Mouse (Mus musculus) myocyte (in vitro differentiated cells): ENCODE data around the gene Gpr137c. TPM values are rescaled to one million over a fixed set of nuclear protein-coding genes. Genes with fewer than 3 reads are reported as not detected.

Experiments
- H3K27me3 ChIP-seq: one replicate; pipeline ENCODE4 v1.6.1; 2011; ENCODE audit not compliant: control insufficient read depth, insufficient read depth, insufficient read length
- H3K36me3 ChIP-seq: one replicate; pipeline ENCODE4 v1.6.1; 2011; ENCODE audit not compliant: control insufficient read depth, insufficient read depth
- H3K4me2 ChIP-seq: one replicate; pipeline ENCODE4 v1.6.1; 2011; ENCODE audit warnings: low read depth, control low read depth
- H3K4me3 ChIP-seq: one replicate; pipeline ENCODE4 v1.5.1; 2011; ENCODE audit warnings: mild to moderate bottlenecking, control low read depth, moderate library complexity
- H3K79me2 ChIP-seq: one replicate; pipeline ENCODE4 v1.6.1; 2011; ENCODE audit not compliant: control insufficient read depth, insufficient read depth
- H3ac ChIP-seq: one replicate; pipeline ENCODE4 v1.6.1; 2011; ENCODE audit not compliant: control insufficient read depth, insufficient read length
- CEBPB ChIP-seq: IDR thresholded peaks from 2 replicates; pipeline ENCODE4 v1.6.1; 2011; ENCODE audit warnings: mild to moderate bottlenecking, moderate library complexity; ENCODE audit not compliant: poor library complexity, insufficient read depth, severe bottlenecking
- E2F4 ChIP-seq: IDR thresholded peaks from one replicate; pipeline ENCODE4 v1.6.1; 2011; ENCODE audit warnings: mild to moderate bottlenecking, control low read depth, moderate library complexity; ENCODE audit not compliant: insufficient read depth
- MAX ChIP-seq: IDR thresholded peaks from one replicate; pipeline ENCODE4 v1.6.1; 2011; ENCODE audit warnings: low read depth, mild to moderate bottlenecking, control low read depth
- MYOD1 ChIP-seq, 3 experiments: IDR thresholded peaks; one replicate each; pipeline ENCODE4 v1.6.1; 2011; ENCODE audit warnings: control low read depth in 2 of 3, low read depth in 2 of 3, mild to moderate bottlenecking in 2 of 3, moderate library complexity in 1 of 3; ENCODE audit not compliant: insufficient read length in 2 of 3, control insufficient read depth in 1 of 3
- MYOG ChIP-seq, 3 experiments: IDR thresholded peaks; one replicate each; pipeline ENCODE4 v1.6.1; 2011; ENCODE audit warnings: control low read depth in 2 of 3, low read depth in 2 of 3, mild to moderate bottlenecking in 2 of 3; ENCODE audit not compliant: insufficient read length in 2 of 3, control insufficient read depth in 1 of 3, insufficient read depth in 1 of 3
- POLR2A ChIP-seq: IDR thresholded peaks from one replicate; pipeline ENCODE4 v1.6.1; 2011; ENCODE audit warnings: low read depth, mild to moderate bottlenecking, control low read depth, moderate library complexity; ENCODE audit not compliant: insufficient read length
- POLR2AphosphoS2 ChIP-seq: IDR thresholded peaks from one replicate; pipeline ENCODE4 v1.6.1; 2011; ENCODE audit warnings: low read depth, control low read depth; ENCODE audit not compliant: insufficient read length
- REST ChIP-seq: IDR thresholded peaks from one replicate; pipeline ENCODE4 v1.6.1; 2011; ENCODE audit warnings: mild to moderate bottlenecking, control low read depth, moderate library complexity; ENCODE audit not compliant: insufficient read depth, insufficient read length
- SRF ChIP-seq: IDR thresholded peaks from one replicate; pipeline ENCODE4 v1.6.1; 2011; ENCODE audit warnings: low read depth; ENCODE audit not compliant: control insufficient read depth, insufficient read length
- TCF12 ChIP-seq: IDR thresholded peaks from one replicate; pipeline ENCODE4 v1.6.1; 2011; ENCODE audit warnings: mild to moderate bottlenecking, control low read depth; ENCODE audit not compliant: poor library complexity, insufficient read depth, severe bottlenecking
- TCF3 ChIP-seq: IDR thresholded peaks from one replicate; pipeline ENCODE4 v1.6.1; 2011; ENCODE audit warnings: low read depth, control low read depth; ENCODE audit not compliant: insufficient read length
- USF1 ChIP-seq: IDR thresholded peaks from one replicate; pipeline ENCODE4 v1.6.1; 2011; ENCODE audit warnings: low read depth, mild to moderate bottlenecking, control low read depth, moderate library complexity
- polyA plus RNA-seq: library from polyadenylated mRNA; unstranded; fragments of >200 nt; fragmentation: generic; extraction: Trizol; gene quantifications from one replicate; pipeline ENCODE4 v1.2.1, GENCODE M21; 2012; ENCODE audit warnings: missing spikeins

The Gpr137c gene
- polyA plus RNA-seq, 1 experiment: 0.18 TPM

DNA sequence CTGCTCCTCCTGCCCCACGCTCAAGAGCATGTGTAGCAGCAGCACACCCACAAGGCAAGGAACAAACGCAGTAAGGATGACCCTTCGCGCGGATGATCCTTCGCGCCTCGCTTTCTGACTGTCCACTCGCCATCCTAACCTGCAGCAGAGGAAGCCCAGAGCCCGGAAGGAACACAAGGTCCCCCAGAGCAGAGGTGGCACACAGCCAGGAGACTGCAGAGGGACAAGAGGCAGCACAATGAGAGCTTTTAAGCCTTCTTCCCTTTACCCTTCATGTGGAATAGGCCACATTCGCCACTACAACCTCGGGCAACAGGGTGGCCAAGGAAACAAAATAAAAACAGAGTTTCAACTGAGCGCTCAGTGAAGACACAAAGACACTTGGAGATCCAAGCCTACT, 90.1 kb downstream of the Gpr137c start:
- no peak overlapping the region for H3K4me2 ChIP-seq
- TF ChIP-seq TCF3: no peak
- TF ChIP-seq POLR2AphosphoS2: peak; percentile 85
- TF ChIP-seq POLR2A: peak; percentile 33
- TF ChIP-seq E2F4: no peak
- H3ac ChIP-seq: no peak overlapping the region
- H3K4me3 ChIP-seq: no peak overlapping the region
- H3K79me2 ChIP-seq: peaks cover 85% of the 10 kb centered on the region
- no peaks in the 10 kb centered on the region for H3K27me3 ChIP-seq
- H3K36me3 ChIP-seq: peaks cover 13% of the 10 kb centered on the region

DNA sequence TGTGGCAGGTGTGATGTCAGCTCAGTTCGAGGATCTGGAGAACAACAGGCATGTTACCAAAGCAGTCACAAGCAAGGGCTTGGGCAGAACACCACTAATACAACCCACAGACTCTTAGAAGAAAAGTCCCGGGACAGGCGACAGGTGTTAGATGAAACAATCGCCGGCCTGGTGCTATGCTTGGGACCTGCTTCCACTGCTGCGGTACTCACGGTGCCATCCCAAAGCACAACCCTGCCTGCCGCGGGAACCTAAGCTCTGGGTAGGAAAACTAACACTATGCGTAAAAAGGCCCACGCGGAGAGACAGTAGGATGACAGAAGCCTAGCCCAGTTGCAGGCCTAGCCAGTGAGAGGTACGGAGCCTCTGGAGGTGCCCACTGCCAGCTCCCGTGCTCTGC, 90.6 kb downstream of the Gpr137c start:
- no peak overlapping the region for H3K4me3 ChIP-seq
- peaks cover 89% of the 10 kb centered on the region for H3K79me2 ChIP-seq
- H3K27me3 ChIP-seq: no peaks in the 10 kb centered on the region
- no peak overlapping the region for H3K4me2 ChIP-seq
- no peak overlapping the region for H3ac ChIP-seq
- TF ChIP-seq POLR2A (no peak), MYOG (IDR thresholded peaks at IDR 0.05; ENCODE audit: control insufficient read depth in 1 of 3, insufficient read depth in 1 of 3, insufficient read length in 2 of 3, low read depth in 2 of 3) (no peak), E2F4 (no peak), MYOD1 (IDR thresholded peaks at IDR 0.05; ENCODE audit: control insufficient read depth in 1 of 3, insufficient read length in 2 of 3, low read depth in 2 of 3) (no peak), CEBPB (no peak), POLR2AphosphoS2 (no peak), TCF3 (no peak), MAX (no peak), USF1 (no peak), TCF12 (no peak), SRF (no peak)
- peaks cover 9% of the 10 kb centered on the region for H3K36me3 ChIP-seq

DNA sequence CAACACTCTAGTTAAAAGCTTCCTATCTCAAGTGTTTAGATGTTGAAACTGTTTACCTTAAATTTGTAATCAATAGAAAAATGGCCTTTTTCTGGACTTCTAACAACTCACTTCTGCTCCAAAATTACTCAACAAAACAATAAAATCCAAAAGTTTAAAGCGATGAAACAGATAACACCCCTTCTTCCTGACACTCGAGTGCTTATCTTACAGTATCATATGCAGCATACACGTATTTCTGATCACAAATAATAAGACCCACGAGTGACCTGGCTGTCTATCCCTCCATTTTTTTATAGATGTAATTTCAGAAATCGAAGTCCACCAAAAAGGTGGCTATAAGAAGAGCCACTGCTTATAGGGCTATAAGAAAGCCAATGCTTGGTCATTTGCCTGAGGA, 97.4 kb downstream of the Gpr137c start:
- no peaks in the 10 kb centered on the region for H3K36me3 ChIP-seq
- peaks cover 61% of the 10 kb centered on the region for H3K79me2 ChIP-seq
- no peak overlapping the region for H3ac ChIP-seq
- no peaks in the 10 kb centered on the region for H3K27me3 ChIP-seq
- TF ChIP-seq TCF12 (no peak), E2F4 (no peak), MYOD1 (IDR thresholded peaks at IDR 0.05; ENCODE audit: control insufficient read depth in 1 of 3, insufficient read length in 2 of 3, low read depth in 2 of 3) (no peak), POLR2A (no peak), MAX (no peak)
- peak overlapping the region; percentile 66 for H3K4me3 ChIP-seq
- H3K4me2 ChIP-seq: peak overlapping the region; percentile 77

DNA sequence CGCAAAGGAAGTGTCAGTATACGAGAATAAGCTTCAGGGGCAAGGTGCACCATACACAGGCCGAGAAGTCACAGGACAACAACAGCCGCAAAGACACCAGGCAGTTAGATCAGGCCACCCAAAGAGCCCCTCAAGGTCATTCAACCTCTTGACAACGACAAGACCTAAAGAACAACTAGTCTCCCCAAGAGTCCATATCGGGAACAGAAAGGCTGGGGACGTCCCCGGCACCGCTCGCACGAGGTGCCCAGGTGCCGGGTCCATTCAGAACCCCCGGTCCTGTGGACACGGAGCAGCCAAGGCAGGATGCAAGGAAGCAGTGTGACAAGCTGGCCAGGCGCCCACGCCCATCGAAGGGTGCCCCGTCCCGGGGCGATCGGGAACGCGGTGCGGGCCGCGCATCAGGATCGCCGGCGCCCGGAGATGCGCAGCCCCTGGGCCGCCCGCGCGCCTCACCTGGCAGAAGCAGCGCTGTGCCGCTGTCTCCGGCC, 98.4 kb downstream of the Gpr137c start:
- peak overlapping the region; percentile 77 for H3K4me2 ChIP-seq
- H3ac ChIP-seq: peak overlapping the region; percentile 94
- H3K79me2 ChIP-seq: peaks cover 51% of the 10 kb centered on the region
- H3K4me3 ChIP-seq: peak overlapping the region; percentile 66
- TF ChIP-seq TCF3 (no peak), POLR2AphosphoS2 (no peak), MAX (no peak), MYOG (IDR thresholded peaks at IDR 0.05; ENCODE audit: control insufficient read depth in 1 of 3, insufficient read depth in 1 of 3, insufficient read length in 2 of 3, low read depth in 2 of 3) (no peak), MYOD1 (IDR thresholded peaks at IDR 0.05; ENCODE audit: control insufficient read depth in 1 of 3, insufficient read length in 2 of 3, low read depth in 2 of 3) (no peak), E2F4 (no peak), TCF12 (no peak), REST (no peak), SRF (no peak), CEBPB (no peak), POLR2A (no peak), USF1 (no peak)
- no peaks in the 10 kb centered on the region for H3K27me3 ChIP-seq
- H3K36me3 ChIP-seq: no peaks in the 10 kb centered on the region

DNA sequence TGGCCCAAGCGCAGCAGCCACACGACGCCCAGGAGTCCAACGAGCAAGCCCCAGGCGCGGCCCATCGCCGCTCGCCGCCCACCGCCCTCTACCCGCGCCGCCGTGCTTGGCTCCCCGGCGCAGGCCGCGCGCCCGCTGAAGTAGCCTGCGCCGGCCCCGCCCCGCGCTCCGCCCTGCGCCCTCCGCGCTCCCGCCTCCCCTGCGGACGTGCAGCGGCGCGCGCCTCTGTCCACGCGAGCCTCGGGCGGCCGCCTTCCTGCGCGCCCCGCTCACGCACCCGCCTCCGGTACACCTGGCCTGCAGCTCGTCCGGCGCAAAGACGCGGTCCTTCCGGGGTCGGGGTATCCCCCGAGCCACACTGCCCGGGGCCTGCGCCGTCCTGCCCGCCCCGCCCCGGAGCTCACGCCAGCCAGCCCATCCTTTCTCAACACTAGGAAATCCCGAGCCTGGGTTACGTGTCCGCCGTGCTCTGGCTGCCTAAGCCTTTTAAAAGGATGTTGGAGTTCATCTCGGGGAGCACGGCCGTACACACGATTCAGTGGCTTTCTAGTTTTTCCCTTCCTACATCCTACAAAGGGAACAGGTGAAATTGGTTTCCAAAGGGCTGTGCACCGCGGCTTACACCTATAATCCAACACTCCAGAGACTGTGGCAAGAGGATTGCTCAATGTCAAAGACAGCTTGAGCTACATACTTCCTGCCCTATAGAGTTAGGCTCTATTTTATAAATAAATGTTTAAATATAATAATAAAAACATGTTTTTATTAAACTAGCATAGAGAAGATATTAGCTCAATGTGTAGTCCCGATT, 99.1 kb downstream of the Gpr137c start, which contains the start of gene Ero1l:
TSS of gene Ero1l (minus strand) at position 346 of the 811 bp plus-strand sequence.
- Histone ChIP-seq H3K79me2 (peaks cover 44% of the 10 kb centered on the region), H3K36me3 (no peaks in the 10 kb centered on the region), H3K27me3 (no peaks in the 10 kb centered on the region), H3K4me2 (peak within 1 kb of the TSS; percentile 77), H3K4me3 (peak within 1 kb of the TSS; percentile 66), H3ac (peak within 1 kb of the TSS; percentile 94)
- TF ChIP-seq MYOG (IDR thresholded peaks at IDR 0.05; ENCODE audit: control insufficient read depth in 1 of 3, insufficient read depth in 1 of 3, insufficient read length in 2 of 3, low read depth in 2 of 3): no peak
- peak; percentile 44 for TF ChIP-seq SRF
- TF ChIP-seq USF1: no peak
- TF ChIP-seq TCF3: no peak
- peak; percentile 99 for TF ChIP-seq POLR2A
- no peak for TF ChIP-seq MAX
- peak; percentile 66 for TF ChIP-seq CEBPB
- peak in 1 of 3 experiments; percentile 67 for TF ChIP-seq MYOD1 (IDR thresholded peaks at IDR 0.05; ENCODE audit: control insufficient read depth in 1 of 3, insufficient read length in 2 of 3, low read depth in 2 of 3)
- no peak for TF ChIP-seq REST
- no peak for TF ChIP-seq TCF12
- no peak for TF ChIP-seq E2F4
- TF ChIP-seq POLR2AphosphoS2: peak; percentile 99
